Mouse (Mus musculus) layer of hippocampus, postnatal 36 days (tissue): Measurements from ENCODE around the gene Hbs1l. TPM values are rescaled to one million over a fixed set of nuclear protein-coding genes. Genes with fewer than 3 reads are reported as not detected.

Experiments used
- DNase-seq, 2 experiments: peaks; one replicate each; pipeline ENCODE4 v3.0.0; 2022
- total RNA-seq, 2 experiments: library from RNA; stranded (reverse); gene quantifications; 2 replicates each; pipeline ENCODE4 v1.2.3; 2021

The Hbs1l gene
- 10 to 100 TPM; 65.7 to 66.9 TPM for total RNA-seq

GRCm38 (mm10) chr10:21295759-21296621 lies at the start of gene Hbs1l:
TSS of gene Hbs1l (plus strand) at chr10:21295979.
- DNase-seq = peak; percentile 88

DNA sequence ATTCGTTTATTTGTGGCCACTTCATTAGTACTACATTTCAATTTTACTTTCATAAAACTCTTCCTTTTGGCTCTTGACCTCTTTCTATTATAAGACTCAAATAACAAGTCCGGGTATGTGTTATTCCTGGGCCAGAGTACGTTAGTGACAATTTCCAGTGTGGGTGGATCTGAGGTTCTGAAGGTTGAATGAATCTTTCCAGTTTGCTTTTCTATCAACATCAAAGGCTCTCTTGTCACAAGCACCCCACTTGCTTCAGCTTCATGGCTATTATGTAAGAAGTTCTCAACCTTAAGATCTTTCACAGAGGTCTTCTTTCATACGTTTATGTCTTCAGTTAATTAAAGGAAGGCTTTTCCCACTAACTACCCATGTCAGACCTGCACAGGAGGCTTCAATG lies 47.2 kb upstream of the Hbs1l start:
- DNase-seq = no peak

DNA sequence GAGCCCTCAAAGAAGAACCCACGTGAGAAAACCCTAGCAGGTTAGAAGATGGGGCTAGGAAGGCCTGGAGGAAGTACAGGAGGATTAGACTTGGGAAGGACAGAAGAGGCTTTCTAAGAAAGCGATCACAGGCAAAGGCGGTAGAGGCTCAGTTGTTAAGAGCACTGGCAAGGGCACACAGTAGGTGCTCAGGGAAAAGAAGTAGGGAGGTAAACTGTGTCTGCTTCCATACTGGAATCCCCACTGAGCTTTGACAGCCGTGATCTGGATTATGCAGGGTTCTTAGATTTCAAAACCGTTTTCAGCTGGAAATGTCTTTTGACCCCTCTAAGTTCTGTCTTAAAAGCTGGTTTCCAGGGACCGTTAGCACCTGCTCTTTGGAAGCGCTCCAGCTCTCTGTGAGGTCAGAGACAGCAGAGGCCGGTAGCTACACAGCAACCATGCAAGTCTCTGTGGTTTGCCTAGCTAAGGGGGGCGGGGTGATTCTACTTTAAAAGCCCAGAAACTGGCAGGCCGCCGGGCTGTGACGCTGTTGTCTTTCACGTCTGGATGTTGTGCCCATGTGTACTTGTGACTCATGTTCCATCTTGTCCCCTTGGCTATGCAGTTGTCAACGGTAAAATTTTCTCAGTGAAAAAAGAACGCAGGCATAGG lies 43.8 kb upstream of the Hbs1l start:
- peak in 1 of 2 experiments; percentile 10 for DNase-seq

GRCm38 (mm10) chr10:21252800-21253199 lies 43.0 kb upstream of the Hbs1l start:
- DNase-seq = no peak

DNA sequence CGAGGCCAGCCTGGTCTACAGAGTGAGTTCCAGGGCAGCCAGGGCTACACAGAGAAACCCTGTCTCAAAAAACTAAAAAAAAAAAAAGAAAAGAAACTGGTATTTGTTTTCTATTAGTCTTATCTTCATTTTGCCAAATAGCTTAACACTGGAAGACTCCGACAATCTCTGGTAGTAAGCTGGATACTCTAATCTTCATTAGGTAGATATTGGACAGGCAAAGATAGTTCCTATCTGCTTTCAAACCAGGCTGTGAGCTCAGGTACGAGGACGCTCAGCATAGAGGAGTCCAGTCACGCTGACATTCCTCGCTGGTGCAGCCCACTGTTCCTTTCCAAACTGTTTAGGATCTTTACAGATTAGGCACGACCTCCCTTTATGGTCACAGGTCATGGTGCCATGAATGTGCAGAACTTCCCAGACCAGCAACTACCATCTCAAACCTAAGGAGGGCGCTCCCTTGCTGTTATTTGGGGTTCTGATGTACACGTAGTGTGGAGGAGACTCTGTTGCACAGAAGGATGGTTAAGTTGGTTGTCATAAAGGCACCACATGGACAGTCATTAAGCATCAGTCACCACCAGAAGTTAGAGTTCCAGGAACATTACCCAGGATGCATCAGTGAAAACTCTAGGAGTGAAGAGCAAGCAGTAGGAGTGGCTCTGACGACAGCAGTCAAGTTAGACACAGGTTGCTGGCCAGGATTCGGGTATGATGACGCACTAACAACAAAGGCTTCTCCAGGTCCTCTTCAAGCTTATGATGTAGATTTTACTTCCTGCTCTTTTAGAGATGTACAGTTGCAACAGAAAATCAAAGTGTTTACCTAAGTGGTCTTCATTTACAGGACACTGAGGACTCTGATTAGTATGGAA lies 41.3 kb upstream of the Hbs1l start:
- DNase-seq = no peak

- no peak for DNase-seq
Measured at GRCm38 (mm10) chr10:21257244-21257643, 38.5 kb upstream of the Hbs1l start.

DNA sequence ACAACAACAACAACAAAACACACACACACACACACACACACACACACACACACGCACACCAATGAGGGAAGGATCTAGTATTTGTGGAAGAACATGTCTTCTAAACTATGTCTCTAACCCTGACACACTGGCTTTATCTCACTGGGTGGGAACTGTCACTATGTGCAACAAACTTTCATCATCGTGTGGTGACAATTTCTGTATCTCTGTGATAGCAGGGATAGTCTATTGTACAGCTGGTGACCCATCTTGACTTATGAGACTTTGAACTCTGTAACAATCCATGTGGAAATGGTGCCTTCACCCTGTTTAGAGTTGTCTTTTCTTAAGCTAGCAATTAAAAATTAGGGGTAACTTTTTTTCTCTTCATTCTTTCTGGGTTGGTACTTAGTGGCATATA lies 36.1 kb upstream of the Hbs1l start:
- no peak for DNase-seq

GRCm38 (mm10) chr10:21265188-21265587 lies 30.6 kb upstream of the Hbs1l start:
- no peak for DNase-seq

DNA sequence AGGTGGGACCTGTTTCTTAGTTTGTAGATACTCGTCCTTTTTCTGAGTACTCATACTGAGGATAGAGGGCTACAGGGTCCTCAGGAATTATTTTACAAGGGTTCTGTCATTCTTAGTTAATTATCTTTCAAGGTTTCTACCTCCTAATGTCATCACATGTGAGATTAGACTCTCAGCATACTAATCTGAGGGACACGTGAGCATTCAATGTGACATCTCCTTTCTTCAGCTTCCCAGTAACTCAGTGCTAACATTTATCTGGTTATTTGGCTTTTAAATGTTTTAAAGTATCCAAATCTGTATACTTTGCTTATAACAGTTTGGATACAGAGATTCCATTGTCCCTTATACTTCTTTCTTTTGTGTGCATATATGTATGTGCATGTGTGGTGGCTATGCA lies 28.3 kb upstream of the Hbs1l start:
- no peak for DNase-seq

GRCm38 (mm10) chr10:21268786-21269410 lies 26.9 kb upstream of the Hbs1l start:
- DNase-seq = no peak

GRCm38 (mm10) chr10:21269920-21270319 lies 25.9 kb upstream of the Hbs1l start:
- no peak for DNase-seq

DNA sequence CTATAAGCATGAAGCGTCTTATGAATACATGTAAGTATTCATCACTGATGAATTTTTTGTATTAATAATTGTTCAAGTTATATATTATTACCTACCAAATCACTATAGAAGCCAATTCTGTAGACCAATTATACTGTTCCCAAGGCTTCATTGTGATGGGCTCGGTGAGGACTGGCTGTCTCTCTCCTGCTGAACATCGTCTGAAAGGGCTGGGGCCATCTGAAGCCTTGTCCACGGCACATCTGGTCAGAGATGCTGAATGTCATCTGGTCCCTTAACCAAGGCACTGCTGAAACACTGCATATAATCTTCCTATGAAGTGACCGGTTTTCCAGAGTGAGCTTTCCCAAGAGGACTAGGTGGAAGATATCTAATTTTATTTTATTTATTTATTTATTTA lies 24.9 kb upstream of the Hbs1l start:
- no peak for DNase-seq

DNA sequence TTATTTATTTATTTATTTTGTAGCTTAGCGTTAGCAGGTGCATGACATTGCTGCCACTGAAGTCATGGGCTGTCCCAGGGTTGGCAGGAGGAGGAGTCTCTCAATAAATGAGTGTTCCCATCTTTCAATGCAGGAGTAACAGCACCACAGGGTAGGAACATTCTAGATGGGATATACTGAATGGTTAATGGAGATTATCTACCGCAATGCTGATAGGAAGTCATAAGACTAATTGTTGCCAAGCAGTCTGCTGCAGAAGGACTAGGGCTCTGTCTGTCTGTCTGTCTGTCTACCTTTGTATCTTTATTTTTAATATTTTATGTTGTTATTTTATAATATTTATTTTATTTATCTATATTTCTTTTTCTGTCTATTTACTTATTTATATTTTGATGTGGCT lies 24.5 kb upstream of the Hbs1l start:
- DNase-seq = no peak

DNA sequence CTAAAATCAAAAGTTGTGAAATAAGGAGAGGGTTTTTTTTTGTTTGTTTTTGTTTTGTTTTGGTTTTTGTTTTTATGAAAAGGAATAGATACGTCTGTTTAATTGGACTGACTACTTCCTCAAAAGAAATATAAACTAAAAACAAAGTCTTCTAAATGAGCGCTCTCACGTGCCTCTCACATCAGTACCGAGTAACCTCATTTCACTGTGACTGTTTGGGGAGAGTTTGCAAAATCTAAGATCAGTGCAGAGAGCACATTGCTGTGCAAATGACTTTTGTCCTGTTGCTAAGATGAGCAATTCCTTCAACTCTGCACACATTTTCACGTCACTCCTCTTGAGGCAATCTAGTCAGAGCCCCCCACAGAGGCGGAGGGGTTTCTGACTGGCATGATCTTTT lies 24.0 kb upstream of the Hbs1l start:
- no peak for DNase-seq

DNA sequence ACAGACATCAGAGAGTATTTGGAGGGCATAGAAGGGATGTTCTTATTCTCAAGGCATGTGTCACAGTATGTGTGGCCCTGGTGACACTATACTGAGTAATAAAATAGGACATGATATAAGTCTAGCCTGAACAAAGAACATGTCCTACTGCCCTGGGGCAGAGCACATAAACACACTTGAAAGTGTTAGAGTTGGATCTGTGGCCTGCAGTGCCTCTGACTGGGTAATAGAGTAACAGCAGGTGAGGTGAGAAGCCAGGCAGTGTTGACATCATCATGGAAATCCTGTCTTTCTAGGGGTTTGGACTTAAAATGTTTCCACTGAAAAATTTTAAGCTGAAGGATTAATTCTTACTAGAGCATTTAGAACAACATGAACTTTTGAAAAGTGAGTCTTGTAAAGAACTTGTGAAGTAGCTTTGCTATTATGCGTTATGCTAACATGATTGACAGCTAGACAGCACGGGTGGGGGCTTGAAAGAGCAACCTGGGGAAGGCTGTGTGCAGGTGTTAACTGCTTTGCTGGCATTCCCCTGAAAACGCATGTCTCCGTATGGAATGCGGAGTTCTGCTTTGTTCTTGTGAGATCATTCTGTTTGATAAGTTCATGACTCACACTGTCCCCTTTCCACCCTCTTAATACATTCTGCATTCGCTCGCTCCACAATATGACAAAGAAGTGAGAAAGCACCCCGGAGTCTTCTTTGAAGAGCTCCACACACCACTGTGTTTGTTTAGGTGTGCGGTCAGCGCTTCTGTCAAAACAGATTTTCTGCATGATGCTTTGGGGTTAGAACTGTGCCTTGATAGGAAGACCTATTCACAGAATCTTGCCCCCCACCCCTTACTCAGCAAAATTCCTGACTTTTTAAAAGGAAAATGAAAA lies 8.3 kb upstream of the Hbs1l start:
- no peak for DNase-seq

DNA sequence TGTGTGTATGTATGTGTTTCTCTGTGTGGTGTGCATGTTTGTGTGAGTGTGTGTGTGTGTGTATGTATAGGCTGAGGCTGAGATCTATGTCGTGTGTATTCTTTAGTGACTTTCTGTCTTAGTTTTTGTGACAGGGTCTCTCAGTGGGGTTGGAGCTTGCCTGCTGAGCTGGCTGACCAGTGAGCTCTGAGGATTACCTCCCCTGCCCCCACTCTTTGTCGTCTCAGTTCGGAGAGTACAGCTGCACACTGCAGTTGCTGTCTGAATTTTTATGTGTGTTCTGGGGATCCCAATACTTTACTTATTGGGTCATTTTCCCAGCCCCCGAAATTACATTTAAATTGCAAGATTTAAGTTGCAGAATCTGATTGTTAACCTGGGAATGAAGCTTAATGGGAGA lies 4.6 kb upstream of the Hbs1l start:
- no peak for DNase-seq

- DNase-seq = no peak
Measured at GRCm38 (mm10) chr10:21294217-21294616, 1.6 kb upstream of the Hbs1l start.

DNA sequence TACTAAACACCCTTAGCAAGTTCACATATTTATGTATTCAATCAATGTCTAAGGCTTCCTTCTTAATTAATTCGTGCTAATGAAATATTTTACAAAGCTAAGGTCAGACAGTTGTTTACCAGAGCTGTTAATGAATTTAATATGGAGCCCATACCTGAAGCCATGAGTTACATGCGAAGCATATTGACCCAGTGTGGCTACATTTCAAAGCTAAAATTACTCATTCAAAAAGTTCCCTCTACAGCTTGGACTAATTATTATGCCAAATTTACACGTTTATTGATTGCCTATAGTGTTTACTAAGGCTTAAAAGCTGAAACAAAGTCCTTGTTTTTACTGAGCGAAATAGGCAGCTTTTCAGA lies 401 bp upstream of the Hbs1l start:
- DNase-seq = no peak

GRCm38 (mm10) chr10:21298972-21299371 lies 3.2 kb downstream of the Hbs1l start:
- DNase-seq = no peak

DNA sequence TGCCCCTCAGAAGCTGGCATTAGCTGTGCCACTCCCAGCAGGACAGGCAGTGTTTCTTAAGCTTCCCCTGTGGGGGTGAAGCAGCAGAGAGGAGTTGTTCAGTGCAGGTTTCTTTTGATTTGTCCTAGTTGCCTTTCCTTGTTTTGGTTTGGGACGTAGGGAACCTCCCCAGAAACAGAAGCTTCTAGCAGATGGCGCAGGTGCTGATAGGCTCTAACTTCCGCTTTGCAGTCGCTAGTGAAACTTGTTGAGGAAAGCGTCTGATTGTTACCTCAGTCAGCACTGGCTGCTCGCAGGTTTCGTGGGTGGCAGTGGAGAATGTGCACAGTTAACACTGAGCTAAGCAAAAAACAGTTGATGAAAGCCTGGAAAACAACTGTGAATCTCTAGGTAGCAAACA lies 6.0 kb downstream of the Hbs1l start:
- DNase-seq = no peak
